Mouse (Mus musculus) lung, embryonic 14.5 days (tissue): Measurements from ENCODE around the gene Abl1. TPM values are rescaled to one million over a fixed set of nuclear protein-coding genes. Genes with fewer than 3 reads are reported as not detected.
A peak's percentile ranks its signal among the peaks of the same experiment; 100 is the strongest.

Experiments used
- ATAC-seq: fragments of 200-750 bp; cut with Nextera tagmentation; 2 replicates; pipeline ENCODE4 v1.8.0; 2017; ENCODE audit warnings: mild to moderate bottlenecking, moderate TSS enrichment, moderate library complexity; ENCODE audit not compliant: insufficient read depth
- DNase-seq: peaks from one replicate; pipeline ENCODE4 v3.0.0-alpha.2; 2015
- H3K27ac ChIP-seq: fragments of 300-500 bp; sonication (generic); 2 replicates; pipeline ENCODE4 v1.5.1; 2014; ENCODE audit warnings: low read depth, mild to moderate bottlenecking, moderate library complexity
- H3K27me3 ChIP-seq: fragments of 300-500 bp; sonication (generic); 2 replicates; pipeline ENCODE4 v1.6.1; 2014; ENCODE audit warnings: low read length, control low read depth; ENCODE audit not compliant: insufficient read depth
- H3K36me3 ChIP-seq: fragments of 300-500 bp; sonication (generic); 2 replicates; pipeline ENCODE4 v1.6.1; 2014; ENCODE audit warnings: control low read depth; ENCODE audit not compliant: insufficient read depth
- H3K4me1 ChIP-seq: fragments of 300-500 bp; sonication (generic); 2 replicates; pipeline ENCODE4 v1.6.1; 2014; ENCODE audit warnings: antibody characterized with exemption, control low read depth; ENCODE audit not compliant: insufficient read depth
- H3K4me2 ChIP-seq: fragments of 300-500 bp; sonication (generic); 2 replicates; pipeline ENCODE4 v1.6.1; 2014; ENCODE audit warnings: mild to moderate bottlenecking
- H3K4me3 ChIP-seq: fragments of 300-500 bp; sonication (generic); 2 replicates; pipeline ENCODE4 v1.5.1; 2014; ENCODE audit warnings: low read depth, low read length
- H3K9ac ChIP-seq: fragments of 300-500 bp; sonication (generic); 2 replicates; pipeline ENCODE4 v1.6.1; 2014
- H3K9me3 ChIP-seq: fragments of 300-500 bp; sonication (generic); 2 replicates; pipeline ENCODE4 v1.6.1; 2016; ENCODE audit warnings: low read depth, low read length, control low read depth
- CTCF ChIP-seq: IDR thresholded peaks from 2 replicates; pipeline ENCODE4 v1.5.1; 2016; ENCODE audit warnings: antibody characterized with exemption, low read depth
- WGBS: fragments of 180-500 bp; shearing (Covaris S2); extraction: QIAGEN DNeasy Blood & Tissue Kit; methylation state at CpG from one replicate; pipeline ENCODE4 v1.1.7; 2014; 5-methylcytosine and 5-hydroxymethylcytosine counted together
- polyA plus RNA-seq: library from polyadenylated mRNA; unstranded; fragments of >200 nt; fragmentation: Nextera tagmentation; extraction: Ambion mirVana; gene quantifications from 2 replicates; pipeline ENCODE4 v1.2.1, GENCODE M21; 2014

Abl1 gene
- polyA plus RNA-seq, 1 experiment from 2014 or later, result 54.4 TPM

- H3K36me3 ChIP-seq, result no peaks in the 10 kb centered on the region
- H3K4me1 ChIP-seq, result 0 out of 2 replicates have a peak, but pooled peaks cover 3% of the 10 kb centered on the region
- H3K4me2 ChIP-seq, result no peak overlapping the region
- peaks cover 48% of the 10 kb centered on the region for H3K27me3 ChIP-seq
- 13% methylated on average over 6 of the region's 6 CpGs for WGBS
- peak; percentile 71 for TF ChIP-seq CTCF
- DNase-seq (peak; percentile 52), ATAC-seq (0 out of 2 replicates have a peak, but pooled peaks have one; percentile 25)
- no peak overlapping the region for H3K27ac ChIP-seq
- H3K9me3 ChIP-seq, result no peaks in the 10 kb centered on the region
- H3K9ac ChIP-seq, result no peak overlapping the region
- H3K4me3 ChIP-seq, result no peak overlapping the region
Measured at GRCm38 (mm10) chr2:31847908-31848307, 159.7 kb downstream of the Abl1 start.

GRCm38 (mm10) chr2:31850141-31850540 is 162.0 kb downstream of the Abl1 start:
- DNase-seq (no peak), ATAC-seq (no peak)
- 24% methylated on average over 12 of the region's 12 CpGs for WGBS
- Histone ChIP-seq H3K4me3 (no peak overlapping the region), H3K4me2 (no peak overlapping the region), H3K9me3 (no peaks in the 10 kb centered on the region), H3K36me3 (no peaks in the 10 kb centered on the region), H3K4me1 (0 out of 2 replicates have a peak, but pooled peaks cover 3% of the 10 kb centered on the region), H3K27ac (no peak overlapping the region), H3K9ac (no peak overlapping the region), H3K27me3 (peaks cover 28% of the 10 kb centered on the region)
- no peak for TF ChIP-seq CTCF

Other genes starting within 250 kb of the Abl1 start
- gene Ass1, start 218.2 kb upstream of the Abl1 start, polyA plus RNA-seq, result 9.1 and 9.5 TPM in 2 replicates
- gene Fubp3, start 115.7 kb upstream of the Abl1 start, polyA plus RNA-seq, result 86.2 and 89.5 TPM in 2 replicates
- not detected in 2 replicates for gene Prdm12, start 48.3 kb upstream of the Abl1 start, polyA plus RNA-seq
- 65.5 and 70.4 TPM in 2 replicates for gene Exosc2, start 17.7 kb upstream of the Abl1 start, polyA plus RNA-seq
- gene Qrfp, start 122.2 kb downstream of the Abl1 start, polyA plus RNA-seq, result 0.12 TPM in 1 of 2 replicates, not detected in the other
- 0.07 TPM in 1 of 2 replicates, not detected in the other for gene Fibcd1, start 157.6 kb downstream of the Abl1 start, polyA plus RNA-seq
- 0.80 and 0.87 TPM in 2 replicates for gene Lamc3, start 198.9 kb downstream of the Abl1 start, polyA plus RNA-seq